ENCODE assay signal across 9 mouse cellular contexts in genomic region chr4:149820569-149820968, GRCm38 (mm10). TPM values are rescaled to one million over a fixed set of nuclear protein-coding genes. Genes with fewer than 3 reads are reported as not detected.
DNase-seq lines count a peak whose midpoint lies in the region; ATAC-seq lines count a peak whose summit lies in the region.
"Had no signal": no experiment of that assay in that cellular context is flagged by ENCODE, and none has a peak within 500 bp of the region (broad histone marks: within the 10 kb centered on the region; RNA-seq: fewer than 3 reads in every experiment).

No protein-coding gene starts in this region.

- no peak overlapping the region for H3K27ac ChIP-seq in liver, embryonic 16.5 days (ENCODE audit: low read length)
- H3K27ac ChIP-seq in heart, embryonic 13.5 days (replicated peaks), result peak overlapping the region; percentile 32; the same call in 1 of the 2 replicates
- H3K27ac ChIP-seq in limb, embryonic 10.5 days, result 0 out of 2 replicates have a peak overlapping the region, but pooled peaks have one; percentile 15
- H3K27ac ChIP-seq: neural tube, embryonic 13.5 days had no signal

- no peaks in the 10 kb centered on the region for H3K9me3 ChIP-seq in liver, embryonic 16.5 days (replicated peaks; ENCODE audit: control insufficient read depth, low read length)
- no peaks in the 10 kb centered on the region for H3K9me3 ChIP-seq in heart, embryonic 13.5 days
- H3K9me3 ChIP-seq in limb, embryonic 10.5 days (replicated peaks), result no peaks in the 10 kb centered on the region
- H3K9me3 ChIP-seq: neural tube, embryonic 13.5 days had no signal

- H3K36me3 ChIP-seq in liver, embryonic 16.5 days (ENCODE audit: control insufficient read depth, insufficient read depth), result no peaks in the 10 kb centered on the region
- no peaks in the 10 kb centered on the region for H3K36me3 ChIP-seq in heart, embryonic 13.5 days
- H3K36me3 ChIP-seq in limb, embryonic 10.5 days, result no peaks in the 10 kb centered on the region
- H3K36me3 ChIP-seq: neural tube, embryonic 13.5 days had no signal

- H3K4me2 ChIP-seq in liver, embryonic 16.5 days (ENCODE audit: low read depth, low read length), result no peak overlapping the region
- H3K4me2 ChIP-seq in heart, embryonic 13.5 days, result no peak overlapping the region
- H3K4me2 ChIP-seq: neural tube, embryonic 13.5 days had no signal

- WGBS in liver, embryonic 16.5 days (ENCODE audit: insufficient replicate concordance), result 24% methylated on average over 6 of the region's 6 CpGs
- 15% methylated on average over 6 of the region's 6 CpGs for WGBS in heart, embryonic 13.5 days
- WGBS in limb, embryonic 10.5 days, result 38% methylated on average over 6 of the region's 6 CpGs

- no peak overlapping the region for H3K4me3 ChIP-seq in liver, embryonic 16.5 days (ENCODE audit: low read depth, low read length)
- H3K4me3 ChIP-seq in heart, embryonic 13.5 days, result no peak overlapping the region
- H3K4me3 ChIP-seq in limb, embryonic 10.5 days, result no peak overlapping the region
- H3K4me3 ChIP-seq: neural tube, embryonic 13.5 days had no signal

- H3K4me1 ChIP-seq in liver, embryonic 16.5 days (ENCODE audit: control insufficient read depth, low read depth, low read length), result no peaks in the 10 kb centered on the region
- H3K4me1 ChIP-seq in heart, embryonic 13.5 days, result peaks cover 9% of the 10 kb centered on the region; the same call in 1 of the 2 replicates
- H3K4me1 ChIP-seq in limb, embryonic 10.5 days, result peaks cover 23% of the 10 kb centered on the region

- H3K9ac ChIP-seq in liver, embryonic 16.5 days (ENCODE audit: low read depth, low read length), result no peak overlapping the region
- no peak overlapping the region for H3K9ac ChIP-seq in heart, embryonic 13.5 days
- H3K9ac ChIP-seq: neural tube, embryonic 13.5 days had no signal

- H3K27me3 ChIP-seq in liver, embryonic 16.5 days (ENCODE audit: control insufficient read depth, insufficient read depth, low read depth, low read length), result no peaks in the 10 kb centered on the region
- H3K27me3 ChIP-seq in heart, embryonic 13.5 days (replicated peaks), result no peaks in the 10 kb centered on the region
- H3K27me3 ChIP-seq in limb, embryonic 10.5 days (ENCODE audit: low read depth, poor library complexity, severe bottlenecking), result 0 out of 2 replicates have a peak, but pooled peaks cover 5% of the 10 kb centered on the region
- H3K27me3 ChIP-seq: neural tube, embryonic 13.5 days had no signal

- DNase-seq in liver, result no peak
- no peak for DNase-seq in limb, embryonic 10.5 days (ENCODE audit: low spot score)
- peak; percentile 67 for DNase-seq in urinary bladder, adult 2 months (ENCODE audit: low spot score)
- DNase-seq in cerebellum, adult 11-12 months, result no peak
- no peak for DNase-seq in thymus, postnatal 25 days

- 0 out of 2 replicates have a peak, but pooled peaks have one; percentile 35 for ATAC-seq in liver, embryonic 16.5 days (ENCODE audit: low read depth)
- no peak; the same call in 1 of the 2 replicates for ATAC-seq in heart, embryonic 13.5 days (ENCODE audit: extremely low read depth, insufficient number of reproducible peaks, low FRiP score, low TSS enrichment)
- ATAC-seq in frontal cortex, adult (ENCODE audit: low TSS enrichment), result no peak

RNA-seq across cellular contexts. Expression of gene Slc25a33, which starts 46.5 kb away (rescaled TPM):
- 10.7 and 11.3 TPM in 2 replicates for polyA plus RNA-seq in liver, embryonic 16.5 days (2015; fragmentation: Nextera tagmentation; extraction: Ambion mirVana)
- polyA plus RNA-seq in heart, embryonic 13.5 days (2015; fragmentation: Nextera tagmentation; extraction: Ambion mirVana), result 5.9 and 7.4 TPM in 2 replicates
- 24.5 and 25.4 TPM in 2 replicates for polyA plus RNA-seq in limb, embryonic 10.5 days (2016; fragmentation: Nextera tagmentation; extraction: Ambion mirVana)
- polyA plus RNA-seq in urinary bladder, adult 2 months (2012; rRNA removed), result 13.5 and 14.5 TPM in 2 replicates
